Mouse (Mus musculus) spleen, postnatal 4 days (tissue): ENCODE results near the gene Atcay.
"Not testable (repeated sequence)": the region's sequence is repeated elsewhere in the genome, so short reads cannot be mapped to it uniquely, and the experiment has no call there.

Experiments
- DNase-seq, 2 experiments: peaks; one replicate each; pipeline ENCODE4 v3.0.0; 2022; ENCODE audit warnings: low spot score in 2 of 2

Gene Atcay

GRCm38 (mm10) chr10:81180946-81181345 lies 49.7 kb downstream of the Atcay start:
- no peak for DNase-seq

- no peak for DNase-seq
These were observed 50.9 kb downstream of the Atcay start for GRCm38 (mm10) chr10:81179451-81180342.

- DNase-seq: no peak
These were observed 51.7 kb downstream of the Atcay start for GRCm38 (mm10) chr10:81178927-81179326.

GRCm38 (mm10) chr10:81177958-81178712 lies 52.5 kb downstream of the Atcay start:
- peak; percentile 69 to 89 for DNase-seq

GRCm38 (mm10) chr10:81177491-81177925 lies 53.1 kb downstream of the Atcay start:
- no peak for DNase-seq

- peak; percentile 100 for DNase-seq
These were observed 54.0 kb downstream of the Atcay start, which contains the start of gene Eef2 for GRCm38 (mm10) chr10:81176466-81177271. Eef2 (plus strand) TSS chr10:81176631.

- DNase-seq: no peak
These were observed 54.6 kb downstream of the Atcay start for GRCm38 (mm10) chr10:81175936-81176465.

GRCm38 (mm10) chr10:81175345-81175701 lies 55.3 kb downstream of the Atcay start:
- DNase-seq: not testable (repeated sequence)

GRCm38 (mm10) chr10:81174617-81175344 lies 55.9 kb downstream of the Atcay start:
- peak; percentile 91 to 97 for DNase-seq

- peak; percentile 83 to 94 for DNase-seq
These were observed 57.5 kb downstream of the Atcay start for GRCm38 (mm10) chr10:81173132-81173531.

GRCm38 (mm10) chr10:81169411-81169900 lies 61.2 kb downstream of the Atcay start:
- not testable (repeated sequence) for DNase-seq

- DNase-seq: peak; percentile 88 to 92
These were observed 62.0 kb downstream of the Atcay start for GRCm38 (mm10) chr10:81168521-81169244.

- DNase-seq: no peak
These were observed 62.6 kb downstream of the Atcay start for GRCm38 (mm10) chr10:81168087-81168431.

- DNase-seq: peak; percentile 100
These were observed 63.2 kb downstream of the Atcay start, which contains the start of gene Pias4 for GRCm38 (mm10) chr10:81167200-81168086. Pias4 (minus strand) TSS chr10:81167923.

- DNase-seq: no peak
These were observed 65.5 kb downstream of the Atcay start for GRCm38 (mm10) chr10:81165118-81165517.

- peak in 1 of 2 experiments; percentile 59 for DNase-seq
These were observed 68.3 kb downstream of the Atcay start for GRCm38 (mm10) chr10:81162318-81162652.

- peak; percentile 78 to 86 for DNase-seq
These were observed 68.9 kb downstream of the Atcay start for GRCm38 (mm10) chr10:81161602-81162317.

GRCm38 (mm10) chr10:81154736-81155135 lies 75.9 kb downstream of the Atcay start:
- DNase-seq: no peak
